Mouse (Mus musculus) intestine, embryonic 14.5 days (tissue): ENCODE data around the gene Lsm6. TPM values are rescaled to one million over a fixed set of nuclear protein-coding genes. Genes with fewer than 3 reads are reported as not detected.

Experiments used
- ATAC-seq: fragments of 200-750 bp; cut with Nextera tagmentation; replicated peaks from 2 replicates; pipeline ENCODE4 v1.8.0; 2017; ENCODE audit warnings: low read depth, moderate number of reproducible peaks, moderate TSS enrichment, moderate library complexity; ENCODE audit not compliant: low FRiP score, low TSS enrichment
- DNase-seq: peaks from one replicate; pipeline ENCODE4 v3.0.0-alpha.2; 2018; ENCODE audit warnings: low spot score
- H3K27ac ChIP-seq: fragments of 300-500 bp; sonication (generic); 2 replicates; pipeline ENCODE4 v1.5.1; 2014; ENCODE audit warnings: low read depth, mild to moderate bottlenecking, control low read depth
- H3K27me3 ChIP-seq: fragments of 300-500 bp; sonication (generic); replicated peaks from 2 replicates; pipeline ENCODE4 v1.6.1; 2014; ENCODE audit warnings: low read length, control low read depth; ENCODE audit not compliant: control insufficient read depth, insufficient read depth
- H3K36me3 ChIP-seq: fragments of 300-500 bp; sonication (generic); 2 replicates; pipeline ENCODE4 v1.6.1; 2014; ENCODE audit warnings: low read length, control low read depth; ENCODE audit not compliant: control insufficient read depth, insufficient read depth
- H3K4me1 ChIP-seq: fragments of 300-500 bp; sonication (generic); replicated peaks from 2 replicates; pipeline ENCODE4 v1.6.1; 2014; ENCODE audit warnings: low read length, control low read depth, mixed read lengths; ENCODE audit not compliant: control insufficient read depth, insufficient read depth
- H3K4me2 ChIP-seq: fragments of 300-500 bp; sonication (generic); 2 replicates; pipeline ENCODE4 v1.6.1; 2014; ENCODE audit warnings: low read length
- H3K4me3 ChIP-seq: fragments of 300-500 bp; sonication (generic); 2 replicates; pipeline ENCODE4 v1.5.1; 2014; ENCODE audit warnings: low read depth, low read length, control low read depth, mixed read lengths
- H3K9ac ChIP-seq: fragments of 300-500 bp; sonication (generic); 2 replicates; pipeline ENCODE4 v1.6.1; 2014; ENCODE audit warnings: mild to moderate bottlenecking, low read length
- H3K9me3 ChIP-seq: fragments of 300-500 bp; sonication (generic); 2 replicates; pipeline ENCODE4 v1.6.1; 2016; ENCODE audit warnings: low read length, control low read depth; ENCODE audit not compliant: control insufficient read depth
- WGBS: fragments of 180-500 bp; shearing (Covaris S2); extraction: QIAGEN DNeasy Blood & Tissue Kit; methylation state at CpG from one replicate; pipeline ENCODE4 v1.1.7; 2014; 5-methylcytosine and 5-hydroxymethylcytosine counted together
- polyA plus RNA-seq: library from polyadenylated mRNA; unstranded; fragments of >200 nt; fragmentation: Nextera tagmentation; extraction: Ambion mirVana; gene quantifications from 2 replicates; pipeline ENCODE4 v1.2.1, GENCODE M21; 2014

The Lsm6 gene
- polyA plus RNA-seq, 1 experiment from 2014 or later = 229 TPM

- H3K36me3 ChIP-seq = no peaks in the 10 kb centered on the region
- H3K9me3 ChIP-seq = no peaks in the 10 kb centered on the region
- H3K4me1 ChIP-seq = no peaks in the 10 kb centered on the region
- WGBS = 70% methylated on average over 4 of the region's 4 CpGs
- no peaks in the 10 kb centered on the region for H3K27me3 ChIP-seq
- peak; percentile 46 for DNase-seq
- H3K4me3 ChIP-seq = no peak overlapping the region
- H3K9ac ChIP-seq = no peak overlapping the region
- ATAC-seq = no peak
- H3K27ac ChIP-seq = no peak overlapping the region
- no peak overlapping the region for H3K4me2 ChIP-seq
Observed at GRCm38 (mm10) chr8:78793231-78793630, 27.7 kb downstream of the Lsm6 start.

DNA sequence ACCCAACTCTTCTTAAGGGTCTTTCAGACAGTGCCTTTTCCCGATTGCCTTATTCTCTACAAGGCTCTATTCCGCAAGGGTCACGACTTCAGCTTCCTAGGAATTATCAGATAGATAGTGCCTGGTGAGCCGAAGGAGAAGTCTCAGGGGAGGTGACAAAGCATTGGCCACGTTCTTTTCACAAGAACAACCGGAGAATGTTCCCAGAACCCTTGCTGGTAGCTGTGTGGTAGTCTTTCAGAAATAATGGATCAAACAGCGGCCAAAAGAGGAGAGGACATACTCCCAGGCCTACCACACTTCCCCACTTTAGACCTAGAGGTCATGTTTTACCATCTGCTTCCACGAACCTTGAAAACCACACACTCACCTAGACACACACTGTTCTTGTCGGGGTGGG, 44.1 kb downstream of the Lsm6 start:
- no peak overlapping the region for H3K4me3 ChIP-seq
- ATAC-seq (no peak), DNase-seq (no peak)
- no peaks in the 10 kb centered on the region for H3K9me3 ChIP-seq
- no peaks in the 10 kb centered on the region for H3K36me3 ChIP-seq
- no peak overlapping the region for H3K4me2 ChIP-seq
- WGBS = 91% methylated on average over 9 of the region's 9 CpGs
- H3K27me3 ChIP-seq = no peaks in the 10 kb centered on the region
- no peaks in the 10 kb centered on the region for H3K4me1 ChIP-seq
- H3K27ac ChIP-seq = no peak overlapping the region
- H3K9ac ChIP-seq = no peak overlapping the region

DNA sequence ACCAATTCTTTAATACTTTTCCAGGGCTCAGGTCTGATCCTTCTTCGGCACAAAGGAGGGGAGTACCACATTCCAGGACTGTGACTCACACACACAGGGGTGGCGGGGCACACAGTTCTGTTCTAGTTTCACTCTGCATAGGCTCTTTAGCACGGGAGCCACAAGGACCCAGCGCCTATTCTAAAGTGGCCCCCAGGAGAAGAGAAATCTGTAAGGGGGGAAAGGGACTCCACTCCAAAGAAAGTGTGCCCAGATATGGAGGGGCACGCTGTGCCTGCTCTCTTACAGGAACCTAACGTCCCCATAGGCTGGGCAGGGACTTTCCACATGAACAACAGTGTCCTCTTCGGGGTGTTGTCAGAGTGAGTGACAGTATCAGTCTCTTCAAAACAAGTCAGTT, 49.7 kb downstream of the Lsm6 start:
- no peaks in the 10 kb centered on the region for H3K4me1 ChIP-seq
- H3K4me3 ChIP-seq = no peak overlapping the region
- DNase-seq (no peak), ATAC-seq (0 out of 2 replicates have a peak, but pooled peaks have one; percentile 62)
- no peaks in the 10 kb centered on the region for H3K27me3 ChIP-seq
- H3K4me2 ChIP-seq = no peak overlapping the region
- no peaks in the 10 kb centered on the region for H3K9me3 ChIP-seq
- no peak overlapping the region for H3K27ac ChIP-seq
- WGBS = 61% methylated on average over 7 of the region's 7 CpGs
- H3K36me3 ChIP-seq = no peaks in the 10 kb centered on the region
- H3K9ac ChIP-seq = no peak overlapping the region

- ATAC-seq = no peak
- 90% methylated on average over 3 of the region's 3 CpGs for WGBS
- no peaks in the 10 kb centered on the region for H3K27me3 ChIP-seq
Observed at GRCm38 (mm10) chr8:78770584-78770983, 50.4 kb downstream of the Lsm6 start.

DNA sequence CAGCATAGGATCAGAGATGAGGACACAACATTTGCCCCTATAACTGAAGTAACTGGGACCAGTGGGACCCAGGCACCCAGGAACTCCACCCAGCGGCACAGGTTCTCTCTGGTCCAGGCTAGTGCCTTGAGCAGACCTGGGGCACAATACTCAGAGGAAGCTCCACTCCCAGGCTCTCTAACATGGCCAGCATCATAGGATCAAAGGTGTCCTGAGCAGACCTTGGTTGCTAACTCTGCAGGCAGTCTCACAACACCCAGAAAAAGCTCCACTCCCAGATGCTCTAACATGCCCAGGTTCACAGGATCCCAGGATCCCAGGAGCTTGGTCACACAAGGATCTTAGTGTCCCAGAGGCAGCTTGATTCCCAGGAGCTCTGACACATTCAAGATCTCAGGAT, 55.4 kb downstream of the Lsm6 start:
- H3K9me3 ChIP-seq = no peaks in the 10 kb centered on the region; the same call in 1 of the 2 replicates
- H3K36me3 ChIP-seq = no peaks in the 10 kb centered on the region
- no peaks in the 10 kb centered on the region for H3K27me3 ChIP-seq
- no peaks in the 10 kb centered on the region for H3K4me1 ChIP-seq
- 87% methylated on average over 1 of the region's 1 CpGs for WGBS
- no peak overlapping the region for H3K9ac ChIP-seq
- ATAC-seq (no peak), DNase-seq (peak; percentile 15)
- no peak overlapping the region for H3K4me3 ChIP-seq
- H3K27ac ChIP-seq = no peak overlapping the region
- no peak overlapping the region for H3K4me2 ChIP-seq

More at GRCm38 (mm10) chr8:78770584-78770983, 50.4 kb downstream of the Lsm6 start:
- Histone ChIP-seq H3K4me3 (no peak overlapping the region), H3K27ac (no peak overlapping the region), H3K4me2 (no peak overlapping the region), H3K9me3 (no peaks in the 10 kb centered on the region), H3K4me1 (no peaks in the 10 kb centered on the region), H3K36me3 (no peaks in the 10 kb centered on the region), H3K9ac (no peak overlapping the region)
- DNase-seq = no peak

DNA sequence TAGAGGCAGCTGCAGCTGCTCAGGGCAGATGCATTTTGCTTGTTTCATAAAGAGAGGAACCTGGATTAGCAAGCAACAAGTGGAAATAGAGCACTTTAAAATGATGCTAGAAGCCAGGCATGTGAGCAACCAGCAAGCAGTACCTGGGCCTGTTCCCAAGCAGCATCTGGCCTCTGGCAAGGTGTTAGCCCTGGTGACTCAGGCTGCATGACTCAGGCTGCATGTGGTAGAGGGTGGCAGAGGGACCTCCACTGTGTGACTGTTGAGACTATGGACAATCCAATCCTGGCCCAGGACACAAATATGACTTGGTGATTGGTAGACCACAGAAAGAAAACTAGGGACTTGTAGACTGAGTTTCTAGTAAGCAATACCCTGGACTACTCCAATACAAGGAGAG, 56.0 kb downstream of the Lsm6 start:
- no peak overlapping the region for H3K4me3 ChIP-seq
- H3K4me1 ChIP-seq = no peaks in the 10 kb centered on the region
- no peaks in the 10 kb centered on the region for H3K27me3 ChIP-seq
- no peaks in the 10 kb centered on the region for H3K36me3 ChIP-seq
- no peak for ATAC-seq
- H3K27ac ChIP-seq = no peak overlapping the region
- H3K9me3 ChIP-seq = no peaks in the 10 kb centered on the region; the same call in 1 of the 2 replicates
- no peak overlapping the region for H3K4me2 ChIP-seq
- no peak for DNase-seq
- no peak overlapping the region for H3K9ac ChIP-seq

- DNase-seq (peak; percentile 21), ATAC-seq (no peak)
- no peak overlapping the region for H3K4me2 ChIP-seq
- H3K4me3 ChIP-seq = no peak overlapping the region
- H3K4me1 ChIP-seq = no peaks in the 10 kb centered on the region
- H3K27me3 ChIP-seq = no peaks in the 10 kb centered on the region
- peaks cover 7% of the 10 kb centered on the region; the same call in 1 of the 2 replicates for H3K9me3 ChIP-seq
- H3K36me3 ChIP-seq = no peaks in the 10 kb centered on the region
- no peak overlapping the region for H3K9ac ChIP-seq
- H3K27ac ChIP-seq = no peak overlapping the region
Observed at GRCm38 (mm10) chr8:78759139-78759538, 61.8 kb downstream of the Lsm6 start.

DNA sequence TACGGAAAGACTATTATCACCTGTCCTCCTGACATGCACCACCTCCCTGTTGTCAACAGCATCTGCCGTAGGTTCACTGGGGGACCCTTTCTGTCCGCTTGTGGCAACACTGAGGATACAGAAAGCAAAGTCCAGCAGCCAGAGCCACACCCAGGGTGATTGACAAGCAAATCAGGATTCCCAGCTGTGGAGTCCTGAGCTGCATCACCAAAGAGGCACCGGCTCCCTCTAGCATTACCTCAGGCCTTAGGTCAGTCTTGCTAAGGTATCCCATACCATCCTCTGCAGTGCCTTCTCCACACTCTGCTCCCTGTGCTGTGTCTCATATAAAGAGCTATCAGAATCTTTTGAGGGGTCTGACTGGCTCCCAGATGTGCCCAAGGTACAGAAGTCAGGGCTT, 66.0 kb downstream of the Lsm6 start:
- H3K36me3 ChIP-seq = no peaks in the 10 kb centered on the region
- ATAC-seq (no peak), DNase-seq (peak; percentile 37)
- H3K27ac ChIP-seq = no peak overlapping the region
- peaks cover 7% of the 10 kb centered on the region; the same call in 1 of the 2 replicates for H3K9me3 ChIP-seq
- WGBS = 82% methylated on average over 4 of the region's 4 CpGs
- H3K4me1 ChIP-seq = no peaks in the 10 kb centered on the region
- H3K4me3 ChIP-seq = no peak overlapping the region
- no peak overlapping the region for H3K4me2 ChIP-seq
- no peaks in the 10 kb centered on the region for H3K27me3 ChIP-seq
- H3K9ac ChIP-seq = no peak overlapping the region
